Mouse (Mus musculus) heart, adult 2 months (tissue): ENCODE results near the gene Map3k21.

ENCODE experiments used
- CTCF ChIP-seq: fragments of 200-600 bp; IDR thresholded peaks from 2 replicates; pipeline ENCODE4 v1.8.1; 2022; ENCODE audit warnings: antibody characterized with exemption, mild to moderate bottlenecking, moderate library complexity
- EP300 ChIP-seq: fragments of 200-500 bp; IDR thresholded peaks from 2 replicates; pipeline ENCODE4 v1.6.1; 2011; ENCODE audit warnings: low read depth, low read length, control low read depth; ENCODE audit not compliant: insufficient read depth
- POLR2A ChIP-seq: fragments of 200-500 bp; IDR thresholded peaks from 2 replicates; pipeline ENCODE4 v1.6.1; 2011; ENCODE audit warnings: mild to moderate bottlenecking, low read depth, low read length, control low read depth; ENCODE audit not compliant: insufficient read depth

DNA sequence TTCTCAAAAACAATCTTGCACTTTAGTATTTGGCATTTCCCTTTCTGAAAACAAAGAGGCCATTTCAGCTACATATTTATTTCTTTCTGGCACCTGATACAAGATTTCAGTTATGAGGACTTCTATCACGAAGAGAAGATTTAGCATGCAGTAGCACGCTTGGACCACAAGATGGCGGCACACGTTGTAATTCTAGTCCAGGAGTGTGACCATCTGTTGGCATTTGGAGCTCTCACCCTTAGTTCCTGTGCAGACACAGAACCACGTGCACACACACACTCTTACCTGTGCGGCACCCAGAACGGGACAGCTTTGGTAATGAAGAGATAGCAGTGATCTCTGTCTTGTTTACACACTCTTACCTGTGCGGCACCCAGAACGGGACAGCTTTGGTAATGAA, 25.4 kb downstream of the Map3k21 start:
- no peak for TF ChIP-seq POLR2A
- peak; percentile 82 for TF ChIP-seq CTCF
- TF ChIP-seq EP300, result no peak
